Mouse (Mus musculus) embryonic fibroblast, embryonic 13.5 days (primary cell): ENCODE data around the gene Rad9a. TPM values are rescaled to one million over a fixed set of nuclear protein-coding genes. Genes with fewer than 3 reads are reported as not detected.

Experiments
- H3K27ac ChIP-seq: 2 replicates; pipeline ENCODE4 v1.5.1; 2012; ENCODE audit warnings: low read length, control low read depth, inconsistent platforms; ENCODE audit not compliant: insufficient read depth
- H3K4me1 ChIP-seq: 2 replicates; pipeline ENCODE4 v1.6.1; 2011; ENCODE audit warnings: low read length; ENCODE audit not compliant: control insufficient read depth, insufficient read depth
- H3K4me3 ChIP-seq: 2 replicates; pipeline ENCODE4 v1.5.1; 2011; ENCODE audit warnings: mild to moderate bottlenecking, control low read depth, low read length; ENCODE audit not compliant: insufficient read depth
- CTCF ChIP-seq: IDR thresholded peaks from 2 replicates; pipeline ENCODE4 v1.5.1; 2011; ENCODE audit warnings: mild to moderate bottlenecking, control low read depth, low read length, moderate library complexity, borderline replicate concordance; ENCODE audit not compliant: insufficient read depth
- POLR2A ChIP-seq: IDR thresholded peaks from 2 replicates; pipeline ENCODE4 v1.6.1; 2011; ENCODE audit warnings: low read depth, mild to moderate bottlenecking, control low read depth, low read length, moderate library complexity
- polyA plus RNA-seq: library from polyadenylated mRNA; stranded (reverse); fragments of >200 nt; gene quantifications from 2 replicates; pipeline ENCODE4 v1.2.4, GENCODE M21; 2011; ENCODE audit warnings: low read depth; ENCODE audit not compliant: missing spikeins, insufficient read length

Rad9a gene
- polyA plus RNA-seq, 1 experiment = 32.3 TPM

DNA sequence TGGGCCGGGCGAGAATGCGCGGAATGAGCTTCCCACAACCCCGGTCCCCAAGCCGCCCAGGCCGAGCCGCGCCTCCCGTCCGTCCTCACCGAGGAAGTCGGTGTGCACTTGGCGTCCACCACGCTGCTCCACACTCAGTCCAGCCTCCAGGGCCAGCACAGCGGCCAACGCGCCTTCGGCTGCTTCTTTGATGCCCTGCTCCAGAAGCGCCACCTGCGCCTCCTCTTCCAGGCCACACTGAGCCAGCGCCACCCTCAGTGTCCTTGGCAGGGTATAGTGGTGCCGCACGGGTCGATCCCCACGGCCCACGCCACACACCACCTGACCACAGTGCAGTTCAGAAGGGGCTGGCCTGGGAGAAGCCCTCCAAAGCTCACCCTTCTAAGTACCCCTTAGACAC is 31.7 kb downstream of the Rad9a start:
- no peak for TF ChIP-seq CTCF
- TF ChIP-seq POLR2A = no peak
- Histone ChIP-seq H3K4me3 (peak overlapping the region; percentile 3), H3K4me1 (peaks cover 2% of the 10 kb centered on the region; the same call in 1 of the 2 replicates)

DNA sequence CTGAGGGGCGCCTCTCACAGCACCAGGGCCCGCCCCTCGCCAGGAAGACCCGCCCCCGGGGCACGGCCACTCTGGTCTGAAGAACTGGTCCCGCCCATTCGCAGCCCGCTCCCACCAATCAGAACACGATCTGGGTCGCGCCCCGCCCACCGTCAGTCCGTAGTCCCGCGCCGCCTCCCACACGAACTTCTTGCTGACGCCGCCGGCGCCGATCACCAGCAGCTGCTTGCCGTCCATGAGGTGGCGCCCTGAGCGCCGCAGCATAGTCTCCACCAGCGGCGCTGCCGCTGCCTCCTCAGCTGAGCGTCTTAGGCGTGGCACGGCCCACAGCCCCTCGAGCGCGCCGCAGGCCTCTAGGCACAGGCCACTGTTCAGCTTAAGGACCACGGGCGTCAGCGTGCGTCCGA is 32.1 kb downstream of the Rad9a start:
- Histone ChIP-seq H3K4me3 (peak overlapping the region; percentile 12), H3K4me1 (peaks cover 2% of the 10 kb centered on the region; the same call in 1 of the 2 replicates), H3K27ac (peak overlapping the region; percentile 22)
- TF ChIP-seq CTCF = peak; percentile 78
- peak; percentile 93 for TF ChIP-seq POLR2A

More for the DNA sequence above, 31.7 kb downstream of the Rad9a start:
- peak overlapping the region; percentile 22 for H3K27ac ChIP-seq

DNA sequence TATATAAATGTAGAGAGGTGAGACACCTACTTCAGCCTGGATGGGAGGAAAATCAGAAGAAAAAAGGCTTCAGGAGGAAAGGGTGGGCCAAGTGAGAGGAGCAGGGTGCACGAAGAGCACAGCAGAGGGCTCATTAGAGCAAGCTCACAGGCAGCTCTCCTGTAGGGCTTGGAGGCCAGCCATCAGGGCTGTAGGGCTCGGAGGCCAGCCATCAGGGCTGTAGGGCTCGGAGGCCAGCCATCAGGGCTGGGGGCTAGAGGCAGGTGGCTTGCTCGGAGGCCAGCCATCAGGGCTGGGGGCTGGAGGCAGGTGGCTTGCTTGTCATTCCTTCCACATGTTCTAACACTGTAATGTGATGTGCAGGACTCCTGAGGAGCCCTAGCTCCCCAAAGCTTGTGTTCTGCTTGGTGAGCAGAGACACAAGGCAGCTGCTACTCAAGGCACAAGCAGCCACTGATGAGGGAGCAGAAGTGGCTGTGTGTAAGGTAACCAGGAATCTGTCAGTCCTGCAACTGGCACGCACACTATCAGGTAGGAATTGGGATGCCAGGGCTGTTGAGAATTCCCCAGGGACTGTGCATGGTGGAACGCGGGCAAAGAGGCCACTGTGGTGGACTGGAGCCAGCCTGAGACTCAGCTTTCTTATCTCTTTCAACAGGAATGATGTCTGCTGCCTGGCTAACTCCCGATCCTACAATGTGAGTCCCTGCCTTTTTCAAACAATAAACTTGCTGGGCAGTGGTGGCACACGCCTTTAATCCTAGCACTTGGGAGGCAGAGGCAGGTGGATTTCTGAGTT is 34.6 kb downstream of the Rad9a start:
- Histone ChIP-seq H3K4me3 (no peak overlapping the region), H3K27ac (no peak overlapping the region), H3K4me1 (no peaks in the 10 kb centered on the region)
- TF ChIP-seq CTCF (no peak), POLR2A (no peak)

DNA sequence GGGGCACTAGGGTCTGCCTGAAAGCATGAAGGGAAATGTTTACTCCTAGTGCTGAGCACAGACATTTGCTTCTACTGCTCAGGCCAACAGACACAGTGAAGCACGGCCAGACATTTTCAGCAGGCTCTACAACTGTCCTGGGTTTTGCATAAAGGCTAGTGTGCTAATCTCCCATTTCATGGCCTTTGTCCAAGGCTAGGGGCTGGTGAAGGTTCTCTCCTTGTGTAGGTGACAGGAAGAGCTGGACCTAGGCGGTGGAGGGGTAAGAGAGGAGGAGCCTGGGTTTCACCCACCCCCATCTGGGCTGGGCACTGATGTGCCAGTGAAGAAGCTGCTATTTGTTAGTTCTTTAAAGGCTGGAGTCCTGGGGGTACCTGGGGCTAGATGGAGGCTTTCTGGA is 36.7 kb downstream of the Rad9a start:
- no peak overlapping the region for H3K27ac ChIP-seq
- no peak overlapping the region for H3K4me3 ChIP-seq
- TF ChIP-seq CTCF = no peak
- no peak for TF ChIP-seq POLR2A
- H3K4me1 ChIP-seq = no peaks in the 10 kb centered on the region

DNA sequence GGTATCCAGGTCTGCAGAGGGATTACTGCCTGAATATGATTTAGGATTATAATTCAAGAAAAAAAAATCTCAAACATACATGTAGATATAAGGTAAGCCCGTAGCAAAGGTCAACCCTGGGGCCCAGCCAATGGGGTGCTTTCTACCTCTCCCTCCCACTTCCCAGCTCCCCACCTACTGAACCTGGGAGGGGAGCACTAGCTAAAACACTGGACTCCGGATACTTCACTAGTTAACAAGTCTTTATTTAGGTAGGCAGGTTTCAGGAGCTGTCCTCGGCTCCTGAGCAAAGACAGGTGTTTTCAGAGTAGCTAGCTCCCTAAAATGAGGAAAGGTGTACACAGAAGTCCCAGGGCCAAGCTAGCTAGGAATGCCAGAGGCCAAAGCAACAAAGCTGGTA is 37.4 kb downstream of the Rad9a start:
- H3K27ac ChIP-seq = no peak overlapping the region
- no peak overlapping the region for H3K4me3 ChIP-seq
- TF ChIP-seq POLR2A = no peak
- no peak for TF ChIP-seq CTCF
- no peaks in the 10 kb centered on the region for H3K4me1 ChIP-seq

DNA sequence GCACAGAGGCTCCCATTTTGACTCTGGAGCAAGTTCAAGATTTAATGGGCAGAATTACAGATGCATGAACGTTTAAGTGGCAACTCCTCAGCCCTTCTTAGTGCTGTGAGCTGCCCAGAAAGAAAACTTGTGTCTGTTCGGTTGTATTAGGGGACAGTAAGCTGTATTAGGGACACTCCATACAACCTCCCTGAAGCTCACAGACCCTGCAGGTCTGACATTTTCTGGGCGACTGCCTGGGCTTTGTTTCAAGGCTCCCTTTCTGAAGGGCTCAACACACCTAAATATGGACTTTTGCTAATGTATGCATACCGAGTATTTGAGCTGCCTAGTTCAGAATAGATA is 37.9 kb downstream of the Rad9a start:
- peak overlapping the region; percentile 39 for H3K4me3 ChIP-seq
- H3K27ac ChIP-seq = no peak overlapping the region
- TF ChIP-seq CTCF = no peak
- no peak for TF ChIP-seq POLR2A
- no peaks in the 10 kb centered on the region for H3K4me1 ChIP-seq

DNA sequence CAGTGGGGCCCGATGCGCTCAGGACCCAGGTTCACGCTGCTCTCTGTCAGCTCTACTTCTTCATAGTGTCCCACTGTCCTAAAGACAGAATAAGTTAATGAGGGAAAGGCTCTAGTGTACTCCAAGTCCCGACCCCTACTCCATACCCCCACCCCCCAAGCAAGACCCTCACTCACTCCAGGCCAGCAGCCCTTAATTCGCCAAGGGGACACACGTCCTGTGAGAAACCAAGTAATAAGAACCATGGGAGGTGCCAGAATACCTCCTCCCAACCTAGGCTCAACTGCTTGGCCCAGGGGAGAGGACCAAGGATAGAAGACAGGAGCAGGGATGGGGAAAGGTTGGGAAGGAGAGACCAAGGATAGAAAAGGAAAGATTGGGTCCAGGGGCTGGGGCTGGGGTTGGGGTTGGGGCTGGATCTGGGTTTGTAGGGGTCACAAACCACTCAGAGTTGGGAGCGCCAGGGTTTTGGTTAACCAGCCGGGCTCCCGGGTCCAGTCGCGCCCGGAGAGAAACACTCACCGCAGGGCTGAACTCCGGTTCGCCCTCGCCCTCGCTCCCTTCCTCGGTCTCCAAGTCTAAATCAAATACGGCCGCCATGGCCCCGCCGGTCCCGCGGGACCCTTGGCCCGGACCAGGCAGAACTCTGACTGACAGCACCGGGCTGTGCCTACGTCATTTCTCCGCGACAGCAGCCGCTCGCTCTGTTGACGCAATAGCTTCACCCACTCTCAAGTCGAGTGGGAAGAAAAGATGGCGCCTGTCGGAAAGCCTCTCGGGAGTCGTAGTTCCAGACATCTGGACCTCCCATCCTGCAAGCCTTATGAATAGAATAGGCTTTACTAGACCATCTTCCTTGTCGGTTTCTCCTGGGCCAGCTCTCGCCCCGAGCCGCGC is 38.6 kb downstream of the Rad9a start, which contains the start of gene Rps6kb2:
Gene Rps6kb2, minus strand, starts transcription at position 709 of the 897 bp plus-strand sequence.
- Histone ChIP-seq H3K27ac (no peak within 1 kb of the TSS), H3K4me1 (no peaks in the 10 kb centered on the region), H3K4me3 (peak within 1 kb of the TSS; percentile 74)
- no peak for TF ChIP-seq CTCF
- peak; percentile 66 for TF ChIP-seq POLR2A

DNA sequence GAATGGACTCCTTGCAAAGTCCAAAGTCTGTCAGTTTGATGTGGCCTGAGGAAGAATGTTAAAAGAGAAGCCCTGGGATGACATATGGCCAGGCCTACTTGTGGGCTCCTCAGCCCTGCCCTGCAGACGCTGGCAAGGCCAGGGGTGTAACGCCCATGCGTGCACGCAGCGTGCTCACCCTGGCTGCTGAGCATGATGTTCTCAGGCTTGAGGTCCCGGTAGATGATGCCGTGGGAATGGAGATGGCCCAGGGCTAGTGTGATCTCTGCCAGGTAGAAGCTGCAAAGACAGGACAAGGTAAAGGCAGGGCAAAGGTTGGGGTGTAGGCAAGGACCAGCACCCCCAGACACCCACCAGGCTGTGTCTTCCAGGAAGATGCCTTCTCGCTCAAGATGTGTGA is 42.4 kb downstream of the Rad9a start:
- no peak for TF ChIP-seq CTCF
- TF ChIP-seq POLR2A = no peak
- H3K27ac ChIP-seq = no peak overlapping the region
- H3K4me1 ChIP-seq = no peaks in the 10 kb centered on the region
- no peak overlapping the region for H3K4me3 ChIP-seq

DNA sequence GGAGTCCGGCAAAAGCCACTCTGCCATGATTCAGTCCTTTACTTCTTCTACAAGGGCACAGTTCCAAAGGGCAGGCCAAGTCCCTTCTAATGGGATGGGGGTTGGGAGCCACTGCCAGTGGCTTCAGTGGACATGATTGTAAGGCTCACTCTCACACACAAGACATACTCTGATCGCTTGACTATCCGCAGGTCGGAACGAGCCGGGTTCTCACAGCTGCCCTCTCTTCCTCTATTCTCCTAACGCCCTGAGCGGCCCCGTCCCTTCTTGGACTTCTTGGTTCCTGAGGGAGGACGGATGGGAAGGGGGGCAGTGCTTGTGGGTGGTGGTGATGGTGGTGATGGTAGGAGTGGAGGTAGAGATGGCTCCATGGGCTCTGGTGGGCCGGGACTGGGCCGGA is 44.7 kb downstream of the Rad9a start:
- TF ChIP-seq POLR2A (no peak), CTCF (no peak)
- H3K27ac ChIP-seq = no peak overlapping the region

More for the DNA sequence above, 44.7 kb downstream of the Rad9a start:
- H3K4me3 ChIP-seq = no peak overlapping the region
- H3K4me1 ChIP-seq = no peaks in the 10 kb centered on the region
